Mouse (Mus musculus): ENCODE measurements around the gene Sowahd. TPM values are rescaled to one million over a fixed set of nuclear protein-coding genes. Genes with fewer than 3 reads are reported as not detected.

The Sowahd gene
- polyA plus RNA-seq, 1 experiment from 2014 or later = 1.1 TPM

- ATAC-seq (replicated peaks; ENCODE audit: insufficient number of reproducible peaks, low FRiP score, low TSS enrichment) = 0 out of 2 replicates have a peak, but pooled peaks have one; percentile 2
- Histone ChIP-seq H3K27ac (ENCODE audit: low read depth, low read length) (peak overlapping the region; percentile 84), H3K4me1 (ENCODE audit: control insufficient read depth, insufficient read depth, low read length) (no peaks in the 10 kb centered on the region; the same call in 1 of the 2 replicates), H3K9me3 (replicated peaks; ENCODE audit: control insufficient read depth, low read length) (no peaks in the 10 kb centered on the region), H3K36me3 (ENCODE audit: control insufficient read depth, insufficient read depth, low read length) (no peaks in the 10 kb centered on the region), H3K27me3 (ENCODE audit: control insufficient read depth, insufficient read depth, low read length) (no peaks in the 10 kb centered on the region), H3K4me2 (peak overlapping the region; percentile 73), H3K9ac (ENCODE audit: low read depth, low read length) (peak overlapping the region; percentile 74), H3K4me3 (ENCODE audit: low read depth, low read length) (peak overlapping the region; percentile 62)
- WGBS (ENCODE audit: insufficient replicate concordance) = 15% methylated on average over 19 of the region's 19 CpGs
Measured at GRCm38 (mm10) chrX:37084318-37084926, 35.8 kb downstream of the Sowahd start.

DNA sequence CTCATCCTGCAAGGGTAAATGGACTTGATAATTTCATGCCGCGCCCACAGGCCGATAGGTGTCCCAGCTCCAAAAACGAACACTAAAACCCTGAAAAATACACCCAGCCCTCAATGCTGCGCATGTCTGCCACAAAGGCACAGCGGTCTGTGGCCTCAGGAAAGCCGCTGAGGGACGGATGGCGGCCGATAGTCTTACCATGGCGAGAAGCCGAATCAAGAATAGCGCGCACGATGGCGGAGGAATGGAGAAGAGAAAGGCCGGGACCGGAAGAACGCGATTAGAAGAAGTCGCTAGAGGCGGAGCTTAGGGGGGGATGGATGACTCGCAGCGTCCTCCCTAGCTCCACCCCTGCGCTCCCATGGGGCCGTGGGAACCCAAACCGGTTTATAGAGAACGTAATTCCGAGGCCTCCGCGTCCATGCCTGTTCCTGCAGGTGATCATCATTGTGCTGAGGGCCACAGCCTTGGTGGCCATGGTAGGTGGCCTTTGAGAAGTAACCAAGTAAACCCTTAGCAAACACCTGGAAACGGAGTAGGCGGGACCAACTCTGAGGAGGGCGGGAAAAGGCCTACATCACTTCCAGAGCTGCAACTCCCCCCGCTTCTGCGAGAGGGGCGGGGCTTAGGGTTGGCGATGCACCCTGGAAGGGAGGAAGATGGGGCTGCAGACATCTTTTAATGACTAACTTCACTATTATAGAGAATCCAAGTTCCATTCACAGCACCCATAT is 36.4 kb downstream of the Sowahd start, which contains the start of gene Rpl39:
Gene Rpl39 (minus strand): TSS at position 476 of the 734 bp plus-strand sequence.
- no peaks in the 10 kb centered on the region for H3K27me3 ChIP-seq (ENCODE audit: control insufficient read depth, insufficient read depth, low read length)
- WGBS (ENCODE audit: insufficient replicate concordance) = 13% methylated on average over 38 of the region's 38 CpGs
- no peaks in the 10 kb centered on the region; the same call in 1 of the 2 replicates for H3K4me1 ChIP-seq (ENCODE audit: control insufficient read depth, insufficient read depth, low read length)
- H3K27ac ChIP-seq (ENCODE audit: low read depth, low read length) = peak within 1 kb of the TSS; percentile 84
- H3K36me3 ChIP-seq (ENCODE audit: control insufficient read depth, insufficient read depth, low read length) = no peaks in the 10 kb centered on the region
- H3K9me3 ChIP-seq (replicated peaks; ENCODE audit: control insufficient read depth, low read length) = no peaks in the 10 kb centered on the region
- ATAC-seq (replicated peaks; ENCODE audit: insufficient number of reproducible peaks, low FRiP score, low TSS enrichment) = peak; percentile 90
- H3K4me2 ChIP-seq = peak within 1 kb of the TSS; percentile 73
- H3K9ac ChIP-seq (ENCODE audit: low read depth, low read length) = peak within 1 kb of the TSS; percentile 74
- peak within 1 kb of the TSS; percentile 62 for H3K4me3 ChIP-seq (ENCODE audit: low read depth, low read length)

DNA sequence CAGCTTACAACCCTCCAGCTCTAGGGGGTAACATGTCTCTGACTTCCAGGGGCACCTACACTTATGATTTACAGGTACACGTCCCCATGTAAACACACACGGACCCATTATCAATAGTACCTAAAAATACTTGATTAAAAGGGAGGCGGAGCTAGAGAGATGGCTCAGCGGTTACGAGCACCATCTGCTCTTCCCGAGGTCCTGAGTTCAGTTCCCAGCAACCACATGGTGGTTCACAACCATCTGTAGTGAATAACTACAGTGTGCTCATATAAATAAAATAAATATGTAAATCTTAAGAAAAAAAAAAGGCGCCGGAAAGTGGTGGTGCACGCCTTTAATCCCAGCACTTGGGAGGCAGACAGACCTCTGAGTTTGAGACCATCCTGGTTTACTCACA is 37.0 kb downstream of the Sowahd start:
- Histone ChIP-seq H3K4me3 (ENCODE audit: low read depth, low read length) (peak overlapping the region; percentile 62), H3K27ac (ENCODE audit: low read depth, low read length) (peak overlapping the region; percentile 84; the same call in 1 of the 2 replicates), H3K9ac (ENCODE audit: low read depth, low read length) (peak overlapping the region; percentile 74; the same call in 1 of the 2 replicates), H3K36me3 (ENCODE audit: control insufficient read depth, insufficient read depth, low read length) (no peaks in the 10 kb centered on the region), H3K9me3 (replicated peaks; ENCODE audit: control insufficient read depth, low read length) (no peaks in the 10 kb centered on the region), H3K4me2 (peak overlapping the region; percentile 73), H3K27me3 (ENCODE audit: control insufficient read depth, insufficient read depth, low read length) (no peaks in the 10 kb centered on the region), H3K4me1 (ENCODE audit: control insufficient read depth, insufficient read depth, low read length) (no peaks in the 10 kb centered on the region; the same call in 1 of the 2 replicates)
- 22% methylated on average over 9 of the region's 9 CpGs for WGBS (ENCODE audit: insufficient replicate concordance)
- no peak for ATAC-seq (replicated peaks; ENCODE audit: insufficient number of reproducible peaks, low FRiP score, low TSS enrichment)

DNA sequence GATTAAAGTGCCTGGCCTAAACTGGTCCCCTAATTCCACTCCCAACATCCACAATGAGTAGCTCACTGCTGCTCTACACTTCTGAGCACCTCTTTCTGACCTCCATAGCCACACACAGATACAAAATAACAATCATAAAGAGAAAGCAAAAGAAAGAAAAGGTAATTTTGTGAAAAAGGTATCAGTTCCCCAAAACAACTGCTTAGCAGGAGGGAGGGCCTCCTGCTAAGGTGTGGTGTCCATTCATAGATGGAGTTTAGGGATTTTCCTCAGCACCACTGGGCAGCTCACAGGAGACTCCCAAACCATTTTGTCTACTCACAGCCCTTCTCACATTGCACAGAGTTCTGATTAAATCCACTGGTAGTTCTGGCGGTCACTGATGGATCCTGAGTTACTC is 40.1 kb downstream of the Sowahd start:
- no peak for ATAC-seq (replicated peaks; ENCODE audit: insufficient number of reproducible peaks, low FRiP score, low TSS enrichment)
- H3K9me3 ChIP-seq (replicated peaks; ENCODE audit: control insufficient read depth, low read length) = no peaks in the 10 kb centered on the region
- no peaks in the 10 kb centered on the region for H3K4me1 ChIP-seq (ENCODE audit: control insufficient read depth, insufficient read depth, low read length)
- H3K27ac ChIP-seq (ENCODE audit: low read depth, low read length) = no peak overlapping the region
- no peak overlapping the region for H3K4me3 ChIP-seq (ENCODE audit: low read depth, low read length)
- H3K36me3 ChIP-seq (ENCODE audit: control insufficient read depth, insufficient read depth, low read length) = no peaks in the 10 kb centered on the region
- no peak overlapping the region for H3K4me2 ChIP-seq
- WGBS (ENCODE audit: insufficient replicate concordance) = 81% methylated on average over 1 of the region's 1 CpGs
- no peaks in the 10 kb centered on the region for H3K27me3 ChIP-seq (ENCODE audit: control insufficient read depth, insufficient read depth, low read length)
- H3K9ac ChIP-seq (ENCODE audit: low read depth, low read length) = no peak overlapping the region

- Histone ChIP-seq H3K4me1 (ENCODE audit: control insufficient read depth, insufficient read depth, low read length) (no peaks in the 10 kb centered on the region), H3K36me3 (ENCODE audit: control insufficient read depth, insufficient read depth, low read length) (0 out of 2 replicates have a peak, but pooled peaks cover 1% of the 10 kb centered on the region), H3K27ac (ENCODE audit: low read depth, low read length) (no peak overlapping the region), H3K4me3 (ENCODE audit: low read depth, low read length) (no peak overlapping the region), H3K9me3 (replicated peaks; ENCODE audit: control insufficient read depth, low read length) (no peaks in the 10 kb centered on the region), H3K4me2 (no peak overlapping the region), H3K27me3 (ENCODE audit: control insufficient read depth, insufficient read depth, low read length) (no peaks in the 10 kb centered on the region), H3K9ac (ENCODE audit: low read depth, low read length) (no peak overlapping the region)
- WGBS (ENCODE audit: insufficient replicate concordance) = 74% methylated on average over 3 of the region's 3 CpGs
- no peak for ATAC-seq (replicated peaks; ENCODE audit: insufficient number of reproducible peaks, low FRiP score, low TSS enrichment)
Measured at GRCm38 (mm10) chrX:37091457-37091856, 42.8 kb downstream of the Sowahd start.

DNA sequence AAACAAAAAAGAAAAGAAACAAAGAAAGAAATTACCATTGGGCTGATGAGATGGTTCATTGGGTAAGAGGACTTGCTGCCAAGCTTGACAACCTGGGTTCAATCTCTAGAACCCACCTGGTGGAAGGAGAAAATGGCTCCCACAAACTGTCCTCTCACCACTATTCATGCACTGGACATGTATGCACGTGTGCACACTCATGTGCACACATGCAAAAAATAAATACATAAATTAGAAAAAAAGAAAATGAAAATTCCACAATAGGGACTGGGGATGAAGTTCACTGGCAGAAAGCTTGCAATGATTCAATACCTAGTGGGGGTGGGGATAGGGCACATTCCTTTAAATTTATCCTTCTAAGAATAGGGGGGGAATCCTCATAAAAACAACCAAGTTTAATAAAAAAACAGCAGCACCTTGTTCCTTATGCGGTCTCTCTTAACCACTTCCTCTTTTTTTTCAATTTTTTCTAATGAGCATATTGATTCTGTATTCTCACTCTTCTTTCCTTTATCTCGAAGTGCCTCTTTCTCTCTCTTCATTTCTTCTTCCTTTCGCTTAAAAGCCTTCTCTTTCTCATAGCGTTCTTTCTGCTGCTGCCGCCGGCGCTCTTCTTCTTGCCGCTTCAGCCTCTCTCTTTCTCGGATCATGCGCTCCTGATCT is 46.6 kb downstream of the Sowahd start:
- Histone ChIP-seq H3K27ac (ENCODE audit: low read depth, low read length) (no peak overlapping the region), H3K9me3 (replicated peaks; ENCODE audit: control insufficient read depth, low read length) (no peaks in the 10 kb centered on the region), H3K36me3 (ENCODE audit: control insufficient read depth, insufficient read depth, low read length) (0 out of 2 replicates have a peak, but pooled peaks cover 3% of the 10 kb centered on the region), H3K9ac (ENCODE audit: low read depth, low read length) (no peak overlapping the region), H3K27me3 (ENCODE audit: control insufficient read depth, insufficient read depth, low read length) (no peaks in the 10 kb centered on the region), H3K4me1 (ENCODE audit: control insufficient read depth, insufficient read depth, low read length) (no peaks in the 10 kb centered on the region), H3K4me3 (ENCODE audit: low read depth, low read length) (no peak overlapping the region), H3K4me2 (no peak overlapping the region)
- no peak for ATAC-seq (replicated peaks; ENCODE audit: insufficient number of reproducible peaks, low FRiP score, low TSS enrichment)
- 90% methylated on average over 11 of the region's 11 CpGs for WGBS (ENCODE audit: insufficient replicate concordance)

DNA sequence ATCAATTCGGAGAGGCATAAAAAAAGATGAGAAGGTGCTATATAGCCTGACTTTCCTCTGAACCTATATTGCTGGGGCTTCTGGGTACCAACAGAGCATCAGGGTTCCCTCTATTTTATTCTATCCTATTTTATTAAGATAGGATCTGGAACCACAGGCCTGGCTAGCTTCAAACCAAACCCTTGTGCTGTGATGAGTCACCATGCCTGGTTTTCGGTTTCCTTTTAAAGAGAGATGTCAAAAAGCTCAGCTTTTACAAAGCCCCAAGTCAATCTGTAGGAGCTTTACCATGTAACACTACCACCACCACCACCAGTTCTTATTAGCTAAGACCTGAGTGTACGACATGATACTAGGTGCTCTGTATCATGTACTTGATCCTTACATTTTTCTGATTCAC is 50.0 kb downstream of the Sowahd start:
- Histone ChIP-seq H3K9me3 (replicated peaks; ENCODE audit: control insufficient read depth, low read length) (no peaks in the 10 kb centered on the region), H3K27me3 (ENCODE audit: control insufficient read depth, insufficient read depth, low read length) (no peaks in the 10 kb centered on the region), H3K4me1 (ENCODE audit: control insufficient read depth, insufficient read depth, low read length) (no peaks in the 10 kb centered on the region), H3K4me2 (no peak overlapping the region), H3K36me3 (ENCODE audit: control insufficient read depth, insufficient read depth, low read length) (0 out of 2 replicates have a peak, but pooled peaks cover 3% of the 10 kb centered on the region), H3K9ac (ENCODE audit: low read depth, low read length) (no peak overlapping the region), H3K27ac (ENCODE audit: low read depth, low read length) (no peak overlapping the region), H3K4me3 (ENCODE audit: low read depth, low read length) (no peak overlapping the region)
- 88% methylated on average over 3 of the region's 3 CpGs for WGBS (ENCODE audit: insufficient replicate concordance)
- no peak for ATAC-seq (replicated peaks; ENCODE audit: insufficient number of reproducible peaks, low FRiP score, low TSS enrichment)
